Mouse (Mus musculus) heart, adult 18-20 months (tissue): ENCODE measurements at regions not wholly inside any gene's neighbourhood (a gene's known extent, or its start where the extent isn't known, plus 50 kb on each side); places are given as distances from the start of the nearest gene placed in this dataset.
A peak's percentile ranks its signal among the peaks of the same experiment; 100 is the strongest.

Experiments
- DNase-seq, 2 experiments: peaks; one replicate each; pipeline ENCODE4 v3.0.0; 2021 to 2022; ENCODE audit warnings: mixed read lengths in 1 of 2

DNA sequence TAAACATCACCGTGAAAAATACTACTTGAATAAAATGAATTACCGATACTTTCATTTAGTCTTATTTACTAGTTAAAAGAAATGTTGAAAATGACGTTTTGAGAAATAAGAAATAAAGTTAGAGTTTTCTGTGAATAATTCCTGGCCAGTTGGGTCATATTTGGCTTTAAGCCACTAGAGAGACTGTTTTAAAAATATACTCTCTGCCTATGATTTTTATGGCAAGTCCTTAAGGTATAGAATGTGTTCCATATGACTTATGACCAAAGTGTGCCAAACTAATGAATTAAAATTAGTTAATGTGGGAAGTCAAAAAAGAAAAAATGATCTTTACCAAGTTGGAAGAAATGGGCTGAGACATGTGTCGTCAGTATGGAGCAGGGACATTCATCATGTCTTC, 354.2 kb upstream of the Col3a1 start:
- DNase-seq = no peak

DNA sequence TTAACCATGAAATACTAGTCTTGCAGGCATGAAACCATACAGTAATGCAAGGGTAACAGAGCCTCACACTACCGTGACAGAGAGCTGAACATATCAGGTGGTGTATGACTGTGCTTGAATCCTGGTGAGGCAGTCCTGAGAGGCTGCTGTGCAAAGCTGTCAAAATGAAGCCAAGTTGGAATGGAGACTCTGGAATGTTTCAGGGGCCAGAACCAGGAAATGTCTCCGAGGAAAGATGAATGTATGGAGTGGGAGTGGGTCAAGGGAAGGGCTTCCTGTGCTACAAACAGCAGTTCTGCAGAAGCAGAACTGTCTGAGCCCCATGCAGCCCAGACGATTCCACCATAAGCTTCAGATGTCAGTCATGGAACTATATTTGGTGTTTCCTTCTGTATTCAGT, 324.2 kb upstream of the Col3a1 start:
- no peak for DNase-seq

DNA sequence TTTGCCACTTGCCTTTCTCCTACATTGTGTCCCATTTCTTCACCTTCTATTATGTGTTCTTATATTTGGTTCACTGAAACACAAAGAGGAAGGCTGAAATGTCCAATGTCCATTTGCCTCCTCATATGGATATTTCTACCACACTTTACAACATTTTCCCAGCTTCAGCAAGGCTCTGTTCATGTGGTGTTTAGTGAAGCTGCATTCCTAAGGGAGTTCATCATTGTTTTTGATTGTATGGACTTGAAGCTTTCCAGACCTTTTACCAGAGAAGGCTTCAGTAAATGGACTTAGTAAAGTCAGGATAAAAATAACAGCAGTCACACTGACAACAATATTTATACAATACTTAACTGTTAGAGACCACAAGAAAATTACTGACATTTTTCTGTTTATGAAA, 290.8 kb upstream of the Col3a1 start:
- no peak for DNase-seq

DNA sequence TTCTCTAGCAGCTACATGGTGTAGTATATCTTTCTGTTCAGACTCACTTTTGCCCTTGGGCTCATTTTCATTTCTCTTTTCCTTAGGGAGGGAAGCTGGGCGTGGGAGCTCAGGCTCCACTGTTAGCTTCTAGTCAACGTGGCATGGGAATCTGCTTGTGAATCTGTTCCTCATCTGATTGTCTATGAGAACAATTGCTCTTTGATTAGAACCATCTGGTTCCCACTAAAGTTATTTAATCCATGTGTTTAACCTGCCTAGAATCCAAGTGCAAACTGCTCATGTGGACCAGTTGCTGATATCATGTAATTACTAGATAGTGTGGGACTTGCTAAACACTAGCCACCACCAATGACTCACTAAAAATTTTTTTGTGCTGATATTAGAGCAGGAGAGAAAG, 290.1 kb upstream of the Col3a1 start:
- peak; percentile 34 to 35 for DNase-seq

DNA sequence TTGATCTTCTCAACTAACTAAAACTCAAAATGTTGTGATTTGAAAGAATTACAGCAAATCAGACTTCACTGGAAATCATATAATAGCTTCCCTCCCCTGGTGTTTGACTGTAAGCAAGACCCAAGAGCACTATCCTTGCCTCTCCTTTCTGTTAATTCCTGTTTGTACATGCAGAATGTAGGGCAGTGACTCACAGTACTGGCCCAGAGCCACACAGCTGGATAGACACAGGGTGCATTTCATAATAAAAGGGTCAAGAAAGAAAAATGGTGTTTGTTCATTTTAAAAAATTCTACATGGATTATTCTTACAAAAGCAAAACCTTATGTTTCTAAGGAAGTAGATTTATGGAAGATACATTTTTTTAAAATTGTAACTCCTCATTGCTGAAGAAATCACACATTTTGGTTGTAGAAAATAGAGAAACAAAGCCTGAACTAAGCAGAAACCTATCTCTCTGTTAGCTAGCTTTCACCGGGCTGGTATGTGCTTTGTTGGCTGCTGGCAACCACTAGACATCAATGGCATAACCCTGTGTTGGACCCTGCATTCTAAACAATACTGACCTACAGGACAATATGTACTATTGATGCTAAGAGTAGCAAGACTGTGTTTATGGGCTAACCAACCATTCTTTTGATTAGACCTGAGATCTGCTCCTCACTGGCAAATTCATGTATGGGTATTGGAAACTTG, 289.0 kb upstream of the Col3a1 start:
- peak; percentile 86 to 88 for DNase-seq

DNA sequence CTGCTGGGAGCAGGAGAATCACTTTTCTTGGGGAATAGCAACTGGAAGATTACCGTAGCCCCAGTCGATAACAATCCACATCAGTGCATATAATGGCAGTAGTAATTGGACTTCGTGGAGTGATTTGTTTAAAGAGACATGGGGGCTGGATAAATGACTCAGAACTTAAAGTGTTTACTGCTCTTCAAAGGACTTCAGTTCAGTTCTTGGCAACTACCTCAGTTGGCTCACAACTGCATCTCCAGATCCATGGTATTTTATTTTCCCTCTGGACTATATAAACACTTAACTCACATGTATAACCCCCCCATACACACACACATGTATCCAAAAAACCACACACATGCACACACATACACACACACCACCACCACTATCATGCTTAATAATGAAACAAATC, 288.0 kb upstream of the Col3a1 start:
- no peak for DNase-seq

DNA sequence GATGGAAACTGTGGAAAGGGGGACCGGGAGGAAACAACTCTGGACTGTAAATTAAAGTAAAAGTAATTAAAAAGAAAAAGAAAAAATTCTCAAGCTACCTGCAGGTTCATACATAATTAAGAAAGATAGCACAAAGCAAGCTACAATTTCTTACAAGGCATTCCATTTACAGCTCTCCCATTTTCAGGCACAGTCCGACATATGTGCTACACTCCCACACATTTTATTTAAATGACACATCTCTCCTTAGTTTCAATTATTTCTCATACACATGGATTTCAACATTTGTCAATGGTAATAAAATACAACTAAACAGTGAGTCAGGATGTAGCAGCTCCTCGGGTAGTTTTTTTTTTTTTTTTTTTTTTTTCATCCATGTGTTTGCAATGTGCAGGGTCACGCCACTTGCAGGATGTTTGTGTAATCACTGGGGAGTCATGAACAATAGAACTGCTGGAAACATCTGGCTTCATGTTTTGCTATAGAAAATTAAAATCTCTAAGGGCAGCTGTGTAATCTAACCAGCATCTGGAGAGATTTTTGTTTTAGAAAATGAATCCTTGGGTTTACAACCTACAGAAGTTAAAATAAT, 279.8 kb upstream of the Col3a1 start:
- no peak for DNase-seq

DNA sequence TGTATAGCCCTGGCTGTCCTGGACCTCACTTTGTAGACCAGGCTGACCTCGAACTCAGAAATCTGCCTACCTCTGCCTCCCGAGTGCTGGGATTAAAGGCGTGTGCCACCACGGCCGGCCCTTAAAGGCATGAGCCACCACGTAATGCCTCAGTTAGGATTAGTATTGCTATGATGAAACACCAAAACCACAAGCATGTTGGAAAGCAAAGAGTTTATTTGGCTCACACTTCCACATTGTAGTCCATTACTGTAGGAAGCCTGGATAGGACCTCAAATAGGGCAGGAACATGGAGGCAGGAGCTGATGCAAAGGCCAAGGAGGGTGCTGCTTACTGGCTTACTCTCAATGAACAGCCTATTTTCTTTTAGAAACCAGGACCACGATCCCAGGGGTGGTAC, 278.0 kb upstream of the Col3a1 start:
- no peak for DNase-seq

DNA sequence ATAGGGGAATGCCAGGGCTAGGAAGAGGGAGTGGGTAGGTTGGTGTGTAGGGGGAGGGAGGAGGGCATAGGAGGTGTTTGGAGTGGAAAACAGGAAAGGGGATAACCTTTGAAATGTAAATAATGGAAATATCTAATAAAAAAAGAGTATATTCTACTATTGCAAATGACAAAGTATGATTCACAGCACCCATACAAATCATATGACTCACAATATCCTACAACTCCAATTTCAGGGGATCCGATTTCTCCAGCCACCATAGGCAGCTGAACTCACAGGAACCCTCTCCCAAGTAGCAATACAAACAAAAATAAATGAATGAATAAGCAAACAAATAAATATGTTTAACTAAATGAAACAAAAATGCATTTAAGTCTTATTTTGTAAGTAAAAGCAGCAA, 270.0 kb upstream of the Col3a1 start:
- DNase-seq = no peak

DNA sequence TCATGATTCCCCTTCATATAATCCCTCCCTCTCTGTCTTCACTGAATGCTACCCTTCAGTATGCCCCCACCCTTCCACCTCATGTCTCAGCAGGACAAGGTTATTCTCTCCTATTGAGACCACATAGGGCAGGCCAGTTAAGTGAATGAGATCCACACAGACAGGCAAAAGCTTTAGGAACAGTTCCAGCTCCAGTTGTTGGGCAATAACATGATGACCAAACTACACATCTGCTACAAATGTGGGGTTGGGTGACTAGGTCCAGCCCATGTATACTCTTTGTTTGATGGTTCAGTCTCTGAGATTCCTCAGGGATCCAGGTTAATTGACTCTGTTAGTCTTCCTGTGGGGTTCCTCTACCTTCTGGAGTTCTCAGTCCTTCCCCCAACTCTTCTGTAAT, 269.5 kb upstream of the Col3a1 start:
- peak; percentile 35 to 39 for DNase-seq

DNA sequence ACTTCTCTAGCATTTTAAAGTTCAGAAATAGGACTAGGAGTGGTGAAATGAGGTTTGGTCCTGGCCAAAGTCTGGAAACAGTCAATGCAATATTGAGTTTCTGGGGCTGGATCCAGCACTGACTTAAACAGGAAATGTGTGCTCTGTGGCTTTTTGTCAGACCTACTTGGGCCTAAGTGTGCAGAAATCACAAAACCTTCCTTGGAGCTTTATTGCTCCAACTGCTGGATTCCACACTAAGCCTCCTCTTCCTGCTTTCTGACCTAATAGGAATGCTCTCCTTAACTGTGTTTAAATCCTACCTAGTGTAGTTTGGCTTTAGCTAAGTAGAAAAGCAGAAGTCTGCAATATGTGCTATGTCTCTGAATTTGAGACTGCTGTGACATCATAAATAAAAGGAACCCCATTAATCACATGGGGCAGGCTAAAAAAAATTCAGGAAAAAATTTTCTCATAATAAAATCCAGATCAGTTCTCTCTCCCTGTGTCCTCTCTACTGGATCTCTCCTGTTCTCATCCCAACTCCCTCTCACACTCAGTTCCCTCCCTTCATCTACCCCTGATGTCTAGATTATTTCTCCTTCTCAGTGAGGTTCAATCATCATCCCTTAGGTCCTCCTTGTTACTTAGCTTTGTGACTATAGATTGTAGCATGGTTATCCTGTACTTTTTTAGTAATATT, 268.0 kb upstream of the Col3a1 start:
- peak; percentile 51 to 63 for DNase-seq

DNA sequence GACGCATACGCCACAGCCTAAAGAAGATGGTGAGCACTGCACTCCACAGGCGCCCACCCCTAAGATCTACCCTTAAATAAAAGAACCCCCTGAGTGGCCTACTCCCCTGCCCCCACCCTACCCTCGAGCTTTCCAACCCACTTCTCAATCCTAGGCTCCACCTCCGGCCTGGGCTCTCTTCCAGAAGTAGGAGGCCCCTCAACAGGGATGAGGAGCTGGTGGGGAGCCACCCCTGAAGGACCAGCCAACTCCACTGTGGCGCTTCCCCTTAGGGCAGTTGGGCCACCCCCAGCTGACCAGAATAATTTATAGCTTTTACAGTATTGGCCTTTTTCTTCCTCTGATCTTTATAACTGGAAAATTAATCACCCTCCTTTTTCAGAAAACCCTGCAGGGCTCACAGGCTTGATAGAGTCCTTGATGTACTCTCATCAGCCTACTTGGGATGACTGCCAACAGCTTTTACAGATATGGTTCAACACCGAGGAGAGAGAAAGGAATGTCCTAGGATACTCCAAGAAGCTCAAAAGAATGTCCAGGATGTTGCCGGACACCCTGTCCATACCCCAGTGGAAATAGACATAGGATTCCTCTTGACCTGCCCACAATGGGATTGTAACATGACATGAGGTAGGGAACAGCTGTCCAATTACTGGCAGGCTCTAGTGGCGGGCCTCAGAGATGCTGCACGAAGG, 220.3 kb upstream of the Col3a1 start:
- peak in 1 of 2 experiments; percentile 5 for DNase-seq

DNA sequence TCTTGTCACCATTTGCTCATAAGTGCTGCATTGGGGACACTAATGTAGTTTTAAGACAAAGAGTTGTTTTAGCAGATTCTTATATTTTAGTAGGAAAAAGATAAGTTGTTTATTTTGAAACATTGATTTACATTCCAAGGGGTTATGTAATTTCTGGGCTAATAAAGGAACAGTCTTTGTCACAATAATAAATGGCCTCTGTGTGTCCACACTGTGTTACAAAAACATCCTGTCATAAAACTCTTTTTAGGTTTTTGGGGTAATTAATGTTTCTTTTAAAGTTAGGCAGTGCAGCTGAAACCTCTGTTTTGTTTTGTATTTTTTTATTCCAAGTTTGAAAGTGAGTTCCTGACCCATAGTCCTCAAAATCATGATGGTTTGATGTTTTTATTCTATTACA, 210.4 kb upstream of the Col3a1 start:
- no peak for DNase-seq

DNA sequence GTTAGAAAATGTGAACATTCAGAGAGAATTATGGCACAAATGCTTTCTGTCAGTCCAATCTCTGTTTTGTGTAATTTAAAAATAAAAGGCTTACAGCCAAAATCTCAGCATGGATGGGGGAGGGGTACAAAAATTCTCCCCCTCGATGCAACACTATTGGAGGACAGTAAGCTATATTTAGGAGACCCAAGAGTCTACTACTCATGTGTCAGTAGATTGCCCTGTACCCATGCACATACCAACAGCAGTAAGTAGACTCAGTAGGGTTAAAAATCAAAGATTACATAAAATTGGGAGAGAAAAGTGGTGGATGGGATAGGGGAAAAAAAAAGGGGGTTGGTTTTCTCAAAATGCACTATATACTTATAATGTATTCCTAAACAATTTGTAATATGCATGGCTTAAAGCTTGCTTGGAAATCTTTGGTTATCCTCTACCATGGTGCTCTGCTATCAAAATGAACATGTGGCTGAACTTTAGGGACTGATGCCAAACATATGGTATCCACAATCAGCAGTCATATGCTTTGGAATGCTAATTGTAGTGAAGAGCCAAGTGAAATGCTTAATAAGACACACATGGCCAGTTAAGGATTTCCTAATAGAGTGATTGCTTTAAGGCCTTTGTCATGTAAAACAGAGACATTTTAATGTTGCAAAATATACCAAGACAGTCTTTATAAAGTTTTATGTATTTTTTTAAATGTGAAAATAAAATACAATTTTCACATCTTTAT, 194.8 kb upstream of the Col3a1 start:
- DNase-seq = peak; percentile 25 to 31

DNA sequence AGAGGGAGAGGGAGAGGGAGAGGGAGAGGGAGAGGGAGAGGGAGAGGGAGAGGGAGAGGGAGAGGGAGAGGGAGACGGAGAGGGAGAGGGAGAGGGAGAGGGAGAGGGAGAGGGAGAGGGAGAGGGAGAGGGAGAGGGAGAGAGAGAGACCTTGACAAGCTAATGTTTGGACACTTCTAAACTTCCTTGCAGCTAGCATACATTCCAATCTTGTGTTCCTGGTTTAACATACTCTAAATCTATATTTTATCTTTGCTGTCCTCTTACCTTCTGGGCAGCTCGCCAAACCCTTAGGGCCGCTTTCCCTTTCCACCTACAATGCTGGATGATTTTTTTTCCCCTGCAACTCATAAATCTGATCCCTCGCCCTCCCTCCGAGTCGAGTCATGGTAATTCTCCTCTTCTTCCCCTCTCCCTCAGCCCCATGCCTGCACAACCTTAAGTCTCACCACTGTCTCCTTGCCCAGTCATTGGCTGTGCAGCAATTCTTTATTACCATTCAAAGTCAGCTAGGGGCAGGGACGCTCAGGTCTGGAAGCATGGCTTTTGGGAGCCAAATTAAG, 176.1 kb upstream of the Col3a1 start:
- DNase-seq = no peak

DNA sequence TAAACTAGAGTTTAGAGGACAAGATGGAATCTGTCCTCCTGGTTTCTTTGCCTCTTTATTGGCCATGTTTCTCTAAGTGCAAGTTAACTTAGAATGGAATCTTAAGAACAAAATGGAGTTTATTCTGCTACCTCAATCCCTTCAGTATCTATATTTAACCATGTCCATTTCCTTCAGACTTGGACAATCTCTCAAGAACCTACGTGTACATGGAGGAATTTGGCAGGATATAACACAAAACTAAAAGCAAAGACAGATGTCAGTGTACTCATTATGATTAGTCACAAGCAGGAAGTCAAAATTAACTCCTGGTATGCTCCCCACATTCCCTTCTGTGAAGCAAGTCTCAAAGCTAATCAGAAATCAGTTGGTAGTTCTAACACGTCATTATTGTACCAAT, 164.3 kb upstream of the Col3a1 start:
- DNase-seq = no peak

DNA sequence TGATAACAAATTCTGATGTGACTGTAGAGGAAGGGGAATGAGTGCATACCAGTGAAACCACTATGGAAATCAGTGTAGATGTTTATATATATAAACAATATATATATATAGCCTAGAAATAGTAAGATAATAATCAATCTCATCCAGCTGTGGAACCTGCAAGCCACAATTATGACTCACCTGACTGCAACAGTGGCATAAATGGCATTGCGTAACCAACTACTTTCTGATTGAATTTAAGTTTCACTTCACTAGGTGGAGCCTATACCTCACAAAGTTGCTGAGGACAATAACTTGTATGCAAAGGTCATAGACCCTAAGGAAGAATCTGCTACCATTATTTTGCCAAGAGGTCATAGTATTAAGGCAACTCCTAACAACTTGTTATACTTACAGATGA, 129.7 kb upstream of the Col3a1 start:
- no peak for DNase-seq

DNA sequence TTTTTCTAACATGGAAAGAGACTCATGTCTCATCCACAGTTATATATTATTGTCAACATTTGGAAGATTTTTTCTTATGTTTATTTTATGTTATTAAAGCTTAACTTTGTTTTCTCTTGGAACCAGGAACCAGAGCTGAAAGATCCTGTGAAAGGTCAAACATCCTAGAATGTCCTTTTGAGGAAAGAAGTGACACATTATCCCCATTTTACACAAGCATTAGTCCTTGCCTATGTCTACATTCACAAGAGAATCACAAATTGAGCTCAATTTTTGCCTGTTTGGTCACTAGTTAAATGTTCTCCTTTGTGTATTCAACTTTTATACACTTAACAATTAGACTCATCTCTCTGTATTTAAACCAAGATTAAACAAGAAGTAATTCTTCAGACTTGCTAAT, 126.0 kb upstream of the Col3a1 start:
- DNase-seq = no peak

DNA sequence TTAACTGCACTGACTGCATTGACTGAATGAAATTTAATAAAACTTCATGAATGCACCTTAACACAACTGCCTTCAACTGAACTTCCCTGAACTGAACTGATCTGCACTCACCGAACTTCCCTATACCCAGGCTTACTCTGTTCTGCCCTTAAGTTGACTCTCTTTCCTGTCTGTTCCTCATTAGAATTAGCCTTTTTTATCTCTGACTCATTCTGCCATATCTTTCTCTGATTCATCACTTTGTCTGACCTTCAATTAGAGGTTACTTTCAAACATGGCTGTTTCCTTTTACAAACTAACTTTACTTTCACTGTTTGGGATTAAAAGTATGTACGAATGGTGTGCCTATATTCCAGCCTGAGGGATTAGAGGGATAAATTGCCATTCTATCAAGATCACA, 103.4 kb upstream of the Col3a1 start:
- DNase-seq = no peak

DNA sequence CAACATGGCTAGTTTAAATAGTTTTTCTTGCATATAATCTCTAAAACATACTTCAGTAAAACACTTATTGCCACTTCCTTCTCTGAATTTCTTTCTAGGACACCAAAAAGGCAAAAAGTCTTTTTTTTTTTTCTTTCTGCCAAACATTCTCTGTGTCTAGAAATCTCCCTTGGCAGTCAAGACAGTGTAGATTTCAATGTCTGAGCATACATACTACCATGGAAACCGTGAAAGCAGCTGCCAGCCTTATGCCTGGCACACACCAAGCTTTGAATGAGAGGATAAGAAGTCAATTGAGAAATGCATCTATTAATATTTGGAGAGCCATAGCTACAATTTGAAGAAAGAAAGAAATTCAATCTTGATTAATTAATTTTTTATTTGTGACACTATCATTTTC, 95.1 kb upstream of the Col3a1 start:
- DNase-seq = no peak
